Mouse (Mus musculus) liver, postnatal 0 days (tissue): ENCODE measurements around the gene Gh.
"Not testable (repeated sequence)": the region's sequence is repeated elsewhere in the genome, so short reads cannot be mapped to it uniquely, and the experiment has no call there.

Experiments
- CTCF ChIP-seq: sonication (generic); IDR thresholded peaks from 2 replicates; pipeline ENCODE4 v1.5.1; 2016; ENCODE audit warnings: antibody characterized with exemption, low read depth
- EP300 ChIP-seq: IDR thresholded peaks from 2 replicates; pipeline ENCODE4 v1.6.1; 2016; ENCODE audit warnings: antibody characterized with exemption, low read depth, mild to moderate bottlenecking

- TF ChIP-seq CTCF, EP300: not testable (repeated sequence)
These were observed 37.7 kb upstream of the Gh start for GRCm38 (mm10) chr11:106339323-106339722.
